Mouse (Mus musculus) liver, adult 2 months (tissue): ENCODE results near the gene Ebf4.

Experiments used
- CTCF ChIP-seq: fragments of 200-500 bp; IDR thresholded peaks from 2 replicates; pipeline ENCODE4 v1.5.1; 2011; ENCODE audit warnings: low read depth, low read length, control low read depth
- POLR2A ChIP-seq: fragments of 200-500 bp; IDR thresholded peaks from 2 replicates; pipeline ENCODE4 v1.6.1; 2011; ENCODE audit warnings: low read length, control low read depth; ENCODE audit not compliant: insufficient read depth; ENCODE audit errors: extremely low read depth

DNA sequence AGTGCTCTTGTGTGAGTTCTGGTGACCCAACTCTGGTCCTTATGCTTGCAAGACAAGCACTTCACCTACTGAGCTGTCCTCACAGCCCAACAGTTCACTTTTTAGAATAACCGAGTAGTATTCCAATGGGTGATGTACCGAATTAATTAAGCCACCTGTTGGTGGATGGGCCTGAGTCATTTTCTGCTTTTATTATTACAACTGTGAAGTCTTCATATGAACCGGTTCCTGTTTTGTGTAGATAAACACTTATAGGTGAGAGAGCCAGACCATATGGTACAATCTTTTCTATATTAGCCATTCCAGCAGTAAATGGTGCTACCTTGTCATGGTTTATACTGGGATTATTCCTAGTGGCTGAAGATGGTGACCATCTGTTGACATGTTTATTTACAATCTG, 117.8 kb downstream of the Ebf4 start:
- TF ChIP-seq CTCF: no peak
- no peak for TF ChIP-seq POLR2A
